Mouse (Mus musculus) midbrain, embryonic 10.5 days (tissue): Measurements from ENCODE around the gene Lst1. TPM values are rescaled to one million over a fixed set of nuclear protein-coding genes. Genes with fewer than 3 reads are reported as not detected.

ENCODE experiments used
- DNase-seq: peaks from one replicate; pipeline ENCODE4 v3.0.0-alpha.2; 2017; ENCODE audit warnings: low spot score
- H3K27ac ChIP-seq: fragments of 300-500 bp; sonication (generic); replicated peaks from 2 replicates; pipeline ENCODE4 v1.5.1; 2016; ENCODE audit warnings: mild to moderate bottlenecking
- H3K27me3 ChIP-seq: fragments of 300-500 bp; sonication (generic); 2 replicates; pipeline ENCODE4 v1.6.1; 2016; ENCODE audit warnings: low read depth, mild to moderate bottlenecking; ENCODE audit not compliant: poor library complexity, severe bottlenecking
- H3K36me3 ChIP-seq: fragments of 300-500 bp; sonication (generic); 2 replicates; pipeline ENCODE4 v1.6.1; 2016; ENCODE audit warnings: mild to moderate bottlenecking, moderate library complexity
- H3K4me1 ChIP-seq: fragments of 300-500 bp; sonication (generic); 2 replicates; pipeline ENCODE4 v1.6.1; 2016
- H3K4me3 ChIP-seq: fragments of 300-500 bp; sonication (generic); 2 replicates; pipeline ENCODE4 v1.5.1; 2016; ENCODE audit warnings: mild to moderate bottlenecking, moderate library complexity
- H3K9me3 ChIP-seq: fragments of 300-500 bp; sonication (generic); replicated peaks from 2 replicates; pipeline ENCODE4 v1.6.1; 2016; ENCODE audit warnings: mild to moderate bottlenecking
- WGBS: fragments of 180-500 bp; shearing (Covaris S2); methylation state at CpG from one replicate; pipeline ENCODE4 v1.1.7; 2016; 5-methylcytosine and 5-hydroxymethylcytosine counted together
- microRNA-seq: library from miRNA; unstranded; fragments of <30 nt; microRNA quantifications from one replicate; pipeline ENCODE4, GENCODE M21; 2017
- polyA plus RNA-seq: library from polyadenylated mRNA; unstranded; fragments of >200 nt; fragmentation: Nextera tagmentation; extraction: Ambion mirVana; gene quantifications from 2 replicates; pipeline ENCODE4 v1.2.1, GENCODE M21; 2016

Gene Lst1
- polyA plus RNA-seq, 1 experiment from 2014 or later, result 5.0 TPM

DNA sequence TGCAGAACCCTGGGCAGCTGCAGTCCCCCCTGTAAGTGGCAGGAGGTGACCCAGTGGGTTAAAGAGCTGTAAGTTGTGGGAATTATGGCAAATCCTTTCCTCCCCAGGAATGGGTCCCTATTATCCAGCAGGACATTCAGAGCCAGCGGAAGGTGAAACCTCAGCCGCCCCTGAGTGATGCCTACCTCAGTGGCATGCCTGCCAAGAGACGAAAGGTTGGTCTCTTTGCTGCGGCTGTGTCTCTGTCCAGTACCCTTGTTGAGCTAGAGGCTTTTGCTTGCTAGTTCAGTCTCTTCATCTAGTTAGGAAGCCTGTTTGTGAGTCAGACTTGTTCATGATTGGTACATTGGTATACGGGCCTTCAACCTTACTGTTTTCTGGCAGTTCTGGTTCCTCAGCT, 42.1 kb downstream of the Lst1 start:
- peaks cover 13% of the 10 kb centered on the region for H3K9me3 ChIP-seq
- H3K4me1 ChIP-seq, result no peaks in the 10 kb centered on the region
- no peak overlapping the region for H3K4me3 ChIP-seq
- WGBS, result 92% methylated on average over 5 of the region's 5 CpGs
- no peak overlapping the region for H3K27ac ChIP-seq
- H3K36me3 ChIP-seq, result peaks cover 99% of the 10 kb centered on the region
- H3K27me3 ChIP-seq, result no peaks in the 10 kb centered on the region
- DNase-seq, result no peak

DNA sequence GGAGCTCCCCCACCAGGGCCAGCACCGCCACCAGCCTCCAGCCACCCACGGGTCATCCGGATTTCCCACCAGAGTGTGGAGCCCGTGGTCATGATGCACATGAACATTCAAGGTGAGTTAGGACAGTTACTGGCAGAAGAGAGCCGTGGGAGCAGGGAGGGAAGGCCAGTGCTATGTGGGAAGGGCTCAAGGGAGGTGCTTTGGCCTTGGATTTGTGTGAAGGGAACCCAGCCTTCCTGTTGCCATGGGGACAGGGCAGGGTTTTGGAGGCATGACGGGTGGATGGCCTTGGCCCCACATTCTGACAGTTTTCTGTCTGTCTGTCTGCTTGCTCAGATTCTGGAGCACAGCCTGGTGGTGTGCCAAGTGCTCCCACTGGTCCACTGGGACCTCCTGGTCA, 46.3 kb downstream of the Lst1 start:
- no peaks in the 10 kb centered on the region for H3K27me3 ChIP-seq
- WGBS, result 89% methylated on average over 6 of the region's 6 CpGs
- peaks cover 13% of the 10 kb centered on the region for H3K9me3 ChIP-seq
- H3K27ac ChIP-seq, result no peak overlapping the region
- no peak overlapping the region for H3K4me3 ChIP-seq
- peaks cover 97% of the 10 kb centered on the region for H3K36me3 ChIP-seq
- peaks cover 10% of the 10 kb centered on the region for H3K4me1 ChIP-seq
- DNase-seq, result no peak

DNA sequence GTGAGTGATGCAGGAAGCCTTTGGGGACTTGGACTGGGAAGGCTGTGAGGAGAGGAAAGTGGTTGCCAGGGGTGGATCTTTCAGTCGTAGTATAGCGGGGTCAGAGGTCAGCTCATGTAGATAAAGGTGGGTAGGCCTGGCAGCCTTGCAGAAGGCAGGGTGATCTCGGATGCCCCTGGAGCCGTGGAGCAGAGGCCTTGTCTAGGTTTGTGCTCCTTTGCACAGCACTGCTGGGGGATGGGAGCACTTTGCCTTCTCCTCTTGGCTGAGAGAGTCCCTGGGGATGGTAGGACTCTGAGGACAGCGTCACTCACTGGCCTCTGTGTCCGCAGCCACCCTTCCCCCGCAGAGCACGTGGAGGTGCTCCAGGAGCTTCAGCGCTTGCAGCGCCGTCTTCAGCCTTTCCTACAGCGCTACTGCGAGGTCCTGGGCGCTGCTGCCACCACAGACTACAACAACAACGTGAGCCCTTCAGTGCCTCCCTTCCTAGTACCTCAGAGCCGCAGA, 47.7 kb downstream of the Lst1 start:
- H3K4me3 ChIP-seq, result no peak overlapping the region
- peaks cover 83% of the 10 kb centered on the region for H3K36me3 ChIP-seq
- no peaks in the 10 kb centered on the region for H3K27me3 ChIP-seq
- H3K27ac ChIP-seq, result no peak overlapping the region
- 85% methylated on average over 16 of the region's 16 CpGs for WGBS
- H3K4me1 ChIP-seq, result peaks cover 20% of the 10 kb centered on the region
- DNase-seq, result no peak
- H3K9me3 ChIP-seq, result peaks cover 13% of the 10 kb centered on the region

DNA sequence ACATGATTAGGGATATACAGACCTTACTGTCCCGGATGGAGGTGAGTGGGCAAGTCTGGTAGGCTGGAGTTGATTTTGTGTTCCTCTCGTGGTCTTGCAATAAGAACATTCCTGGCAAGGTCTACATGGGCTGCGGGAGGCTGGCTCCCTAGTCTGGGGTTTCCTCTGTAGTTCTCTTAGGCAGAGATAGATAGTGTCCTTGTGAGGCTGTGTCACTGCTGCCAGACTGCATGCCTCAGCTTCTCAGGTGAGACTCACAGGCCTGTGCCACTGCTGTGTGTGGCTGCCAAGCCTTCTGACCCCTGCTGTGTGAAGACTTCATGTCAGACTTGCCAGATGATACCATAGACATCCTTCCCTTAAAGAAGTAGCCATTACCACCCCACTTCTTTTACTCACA, 49.0 kb downstream of the Lst1 start:
- Histone ChIP-seq H3K36me3 (peaks cover 70% of the 10 kb centered on the region), H3K27ac (no peak overlapping the region), H3K9me3 (peaks cover 13% of the 10 kb centered on the region), H3K4me1 (peaks cover 20% of the 10 kb centered on the region), H3K27me3 (no peaks in the 10 kb centered on the region), H3K4me3 (0 out of 2 replicates have a peak overlapping the region, but pooled peaks have one; percentile 9)
- 93% methylated on average over 3 of the region's 3 CpGs for WGBS
- no peak for DNase-seq

DNA sequence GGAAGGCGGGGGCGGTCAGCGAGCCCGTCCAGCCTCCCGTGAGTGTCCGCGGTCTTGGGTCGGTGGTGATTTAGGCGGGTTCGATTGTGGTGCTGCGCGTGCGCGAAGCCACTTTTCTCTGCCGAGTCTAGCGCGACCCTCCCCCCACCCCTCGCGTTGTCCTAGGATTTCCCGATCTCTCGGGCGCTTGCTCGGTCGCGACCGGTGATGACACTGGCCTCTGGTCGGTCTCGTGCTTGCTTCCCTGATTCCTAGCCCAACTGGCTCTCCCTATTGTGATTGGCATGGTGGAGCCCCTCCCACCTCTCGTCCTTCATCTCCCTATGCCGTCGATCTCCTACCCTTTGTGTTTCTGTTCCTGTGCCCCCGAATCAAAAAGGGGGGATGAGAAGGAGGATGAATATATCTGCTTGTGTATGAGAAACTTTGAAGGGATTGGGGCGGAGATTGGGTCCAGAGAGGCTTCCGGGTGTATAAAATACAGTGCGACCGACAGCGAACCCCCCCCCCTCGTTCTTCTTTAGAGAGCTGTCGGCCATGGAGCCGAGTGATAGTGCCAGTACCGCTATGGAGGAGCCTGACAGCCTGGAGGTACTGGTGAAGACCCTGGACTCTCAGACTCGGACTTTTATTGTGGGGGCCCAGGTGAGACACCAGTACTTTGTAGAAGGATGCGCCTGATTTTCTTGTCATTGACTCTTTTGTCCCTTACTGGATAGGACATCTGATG, 52.5 kb downstream of the Lst1 start:
- Histone ChIP-seq H3K4me1 (peaks cover 23% of the 10 kb centered on the region), H3K27ac (peak overlapping the region; percentile 99), H3K9me3 (no peaks in the 10 kb centered on the region), H3K36me3 (peaks cover 39% of the 10 kb centered on the region), H3K4me3 (peak overlapping the region; percentile 86), H3K27me3 (no peaks in the 10 kb centered on the region)
- DNase-seq, result no peak
- WGBS, result 1% methylated on average over 42 of the region's 43 CpGs

Small RNAs within 50 kb of the gene (microRNA-seq; reads per million reads assigned to microRNA genes)
- gene Mir6973a (not detected), gene Mir6974 (not detected)

Other genes starting within 250 kb of the Lst1 start
- 0.19 TPM in 1 of 2 replicates, not detected in the other for gene Hspa1b, start 229.2 kb downstream of the Lst1 start, polyA plus RNA-seq
- 0.27 TPM in 1 of 2 replicates, not detected in the other for gene Gm20481, start 218.5 kb downstream of the Lst1 start, polyA plus RNA-seq
- gene Hspa1a, start 216.3 kb downstream of the Lst1 start, polyA plus RNA-seq, result 1.3 and 1.6 TPM in 2 replicates
- gene Hspa1l, start 215.7 kb downstream of the Lst1 start, polyA plus RNA-seq, result 0.71 and 0.81 TPM in 2 replicates
- gene Lsm2, start 206.6 kb downstream of the Lst1 start, polyA plus RNA-seq, result 307 and 337 TPM in 2 replicates
- gene Vars, start 187.5 kb downstream of the Lst1 start, polyA plus RNA-seq, result 177 and 210 TPM in 2 replicates
- gene Vwa7, start 171.9 kb downstream of the Lst1 start, polyA plus RNA-seq, result 0.19 and 0.28 TPM in 2 replicates
- gene Sapcd1, start 160.4 kb downstream of the Lst1 start, polyA plus RNA-seq, result 7.1 and 7.7 TPM in 2 replicates
- 5.4 and 6.3 TPM in 2 replicates for gene Msh5, start 141.7 kb downstream of the Lst1 start, polyA plus RNA-seq
- gene Clic1, start 138.5 kb downstream of the Lst1 start, polyA plus RNA-seq, result 216 and 217 TPM in 2 replicates
- 527 and 597 TPM in 2 replicates for gene Ddah2, start 129.4 kb downstream of the Lst1 start, polyA plus RNA-seq
- 0.17 TPM in 2 replicates for gene Ly6g6c, start 123.1 kb downstream of the Lst1 start, polyA plus RNA-seq
- gene Mpig6b, start 122.3 kb downstream of the Lst1 start, polyA plus RNA-seq, result 1.3 TPM in 2 replicates
- 0.32 and 0.59 TPM in 2 replicates for gene Ly6g6e, start 111.5 kb downstream of the Lst1 start, polyA plus RNA-seq
- gene Ly6g6d, start 110.4 kb downstream of the Lst1 start, polyA plus RNA-seq, result 2.0 and 3.5 TPM in 2 replicates
- gene Ly6g6f, start 102.8 kb downstream of the Lst1 start, polyA plus RNA-seq, result 0.70 and 0.86 TPM in 2 replicates
- gene Abhd16a, start 99.2 kb downstream of the Lst1 start, polyA plus RNA-seq, result 56.7 and 68.5 TPM in 2 replicates
- not detected in 2 replicates for gene Ly6g5c, start 80.2 kb downstream of the Lst1 start, polyA plus RNA-seq
- 0.99 and 1.1 TPM in 2 replicates for gene Ly6g5b, start 73.0 kb downstream of the Lst1 start, polyA plus RNA-seq
- 33.4 and 34.5 TPM in 2 replicates for gene Gpank1, start 67.0 kb downstream of the Lst1 start, polyA plus RNA-seq
- 299 and 306 TPM in 2 replicates for gene Csnk2b, start 66.4 kb downstream of the Lst1 start, polyA plus RNA-seq
- 9.5 and 9.6 TPM in 2 replicates for gene D17H6S53E, start 62.1 kb downstream of the Lst1 start, polyA plus RNA-seq
- gene Apom, start 56.4 kb downstream of the Lst1 start, polyA plus RNA-seq, result 0.53 and 0.66 TPM in 2 replicates
- gene Bag6, start 53.3 kb downstream of the Lst1 start, polyA plus RNA-seq, result 56.6 and 67.4 TPM in 2 replicates
- gene Prrc2a, start 23.5 kb downstream of the Lst1 start, polyA plus RNA-seq, result 173 and 198 TPM in 2 replicates
- gene Aif1, start 12.4 kb downstream of the Lst1 start, polyA plus RNA-seq, result 4.0 and 5.8 TPM in 2 replicates
- gene Ltb, start 6.0 kb upstream of the Lst1 start, polyA plus RNA-seq, result 0.10 TPM in 1 of 2 replicates, not detected in the other
- 0.07 TPM in 1 of 2 replicates, not detected in the other for gene Tnf, start 13.6 kb upstream of the Lst1 start, polyA plus RNA-seq
- gene Lta, start 16.9 kb upstream of the Lst1 start, polyA plus RNA-seq, result not detected in 2 replicates
- 0.25 and 0.37 TPM in 2 replicates for gene Gm16181, start 32.4 kb upstream of the Lst1 start, polyA plus RNA-seq
- 9.7 and 11.8 TPM in 2 replicates for gene Atp6v1g2, start 45.2 kb upstream of the Lst1 start, polyA plus RNA-seq
- 9.9 and 11.7 TPM in 2 replicates for gene Nfkbil1, start 47.4 kb upstream of the Lst1 start, polyA plus RNA-seq
- 682 and 724 TPM in 2 replicates for gene Ddx39b, start 53.3 kb upstream of the Lst1 start, polyA plus RNA-seq
- gene H2-D1, start 74.3 kb upstream of the Lst1 start, polyA plus RNA-seq, result 55.3 and 61.1 TPM in 2 replicates
- gene H2-Q1, start 132.0 kb upstream of the Lst1 start, polyA plus RNA-seq, result not detected in 2 replicates
- 0.25 and 0.38 TPM in 2 replicates for gene H2-Q2, start 153.8 kb upstream of the Lst1 start, polyA plus RNA-seq
- gene H2-Q4, start 191.2 kb upstream of the Lst1 start, polyA plus RNA-seq, result 2.9 and 3.1 TPM in 2 replicates
- 1.5 and 1.9 TPM in 2 replicates for gene H2-Q6, start 236.4 kb upstream of the Lst1 start, polyA plus RNA-seq